Mouse (Mus musculus) embryo, embryonic 11 days (tissue): ENCODE data around the gene Btn1a1.
A peak's percentile ranks its signal among the peaks of the same experiment; 100 is the strongest.

Experiments
- DNase-seq: peaks from one replicate; pipeline ENCODE4 v3.0.0-alpha.2; 2015

Gene Btn1a1

DNA sequence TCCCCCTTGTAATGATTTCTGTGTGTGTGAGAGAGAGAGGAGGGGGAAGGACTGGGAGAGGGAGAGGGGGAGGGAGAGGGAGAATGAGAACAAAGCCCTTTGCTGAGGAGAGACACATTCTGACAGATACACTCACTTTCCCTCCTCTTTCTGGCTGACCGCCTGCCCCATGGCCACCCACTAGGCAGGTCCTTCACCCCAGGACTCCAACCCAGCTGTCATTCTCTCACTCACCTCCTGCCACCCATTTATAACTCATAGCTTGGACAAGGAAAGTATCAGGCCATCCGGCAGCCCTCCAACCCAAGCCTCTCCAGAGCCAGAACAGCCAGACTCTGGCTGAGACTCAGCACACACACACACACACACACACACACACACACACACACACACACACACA is 10.0 kb upstream of the Btn1a1 start:
- DNase-seq, result no peak

DNA sequence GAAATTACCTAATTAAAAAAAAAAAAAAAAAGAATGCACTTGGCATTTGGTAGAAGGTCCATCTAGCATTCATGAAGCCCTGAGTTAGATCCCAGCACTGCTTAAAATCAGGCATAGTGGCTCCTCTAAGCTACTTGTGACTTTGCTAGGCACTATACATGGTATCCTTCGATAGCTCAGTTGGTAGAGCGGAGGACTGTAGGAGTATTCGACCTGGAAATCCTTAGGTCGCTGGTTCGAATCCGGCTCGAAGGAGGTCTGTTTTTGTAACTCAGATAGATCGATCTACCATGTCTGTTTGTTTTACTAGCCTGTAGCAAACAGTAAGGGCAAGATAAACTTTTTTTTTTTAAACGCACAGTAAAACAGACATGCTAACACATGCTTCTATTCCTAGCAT is 1.2 kb upstream of the Btn1a1 start:
- peak; percentile 84 for DNase-seq

DNA sequence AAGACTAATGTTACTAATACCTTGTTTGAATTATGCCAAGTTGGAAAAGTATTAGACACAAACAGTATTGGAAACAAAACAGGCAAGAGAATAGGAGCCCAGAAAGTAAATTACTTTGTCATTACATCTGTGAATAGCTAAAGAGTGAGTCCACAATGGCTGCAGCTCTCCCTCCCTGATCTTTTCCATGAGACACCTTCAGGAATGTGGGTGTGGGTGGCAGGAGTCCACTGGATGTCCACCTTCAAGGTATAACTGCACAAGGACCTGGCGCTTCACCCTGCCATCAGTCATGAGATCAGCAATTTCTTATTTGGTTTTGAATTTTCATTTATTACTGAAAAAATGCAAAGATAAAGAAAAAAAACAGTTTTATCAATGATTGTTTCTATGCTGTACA is 605 bp upstream of the Btn1a1 start:
- no peak for DNase-seq

DNA sequence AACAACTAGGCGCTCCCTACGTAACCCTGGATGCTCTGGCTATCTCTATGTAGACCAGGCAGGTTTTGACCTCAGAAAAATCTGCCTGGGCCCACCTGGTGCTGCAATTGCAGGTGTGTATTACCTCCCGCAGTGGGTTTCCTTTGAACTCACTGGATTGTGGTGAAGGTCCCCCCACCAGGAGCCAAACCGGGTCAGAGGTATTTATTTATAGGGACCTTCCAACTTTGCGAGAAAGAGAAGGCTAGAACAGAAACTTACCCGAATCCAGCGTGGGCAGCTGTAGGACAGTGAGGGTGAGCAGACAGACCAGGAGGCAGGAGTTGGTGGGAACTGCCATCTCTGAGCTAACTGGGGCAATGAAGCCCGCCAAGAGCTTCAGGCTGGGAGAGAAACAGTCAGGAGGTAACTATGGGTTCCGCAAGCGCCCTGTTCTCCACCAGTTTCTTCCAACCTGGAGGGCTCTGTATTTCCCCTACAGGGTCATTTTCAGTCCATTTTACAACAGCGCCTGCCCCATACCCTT is 797 bp downstream of the Btn1a1 start:
- peak; percentile 43 for DNase-seq

DNA sequence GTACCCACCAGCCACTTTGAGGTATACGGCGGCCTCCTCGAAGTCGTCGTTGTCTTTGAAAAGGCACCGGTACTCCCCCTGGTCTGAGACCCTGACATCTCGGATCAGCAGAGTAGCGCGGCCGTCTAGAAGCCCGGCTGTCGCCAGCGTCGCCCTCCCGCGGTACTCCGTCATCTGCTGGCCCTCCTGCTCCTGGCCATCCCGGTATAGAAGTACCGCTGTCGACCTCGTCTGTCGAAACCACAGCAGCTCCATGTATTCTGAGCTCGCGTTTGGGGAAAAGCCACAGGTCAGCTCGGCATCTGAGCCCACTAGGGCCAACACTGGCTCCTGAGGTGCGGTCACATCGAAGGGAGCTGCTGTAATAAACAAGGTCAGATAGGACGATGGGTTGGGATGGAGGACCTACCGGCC is 1.5 kb downstream of the Btn1a1 start:
- peak; percentile 66 for DNase-seq

DNA sequence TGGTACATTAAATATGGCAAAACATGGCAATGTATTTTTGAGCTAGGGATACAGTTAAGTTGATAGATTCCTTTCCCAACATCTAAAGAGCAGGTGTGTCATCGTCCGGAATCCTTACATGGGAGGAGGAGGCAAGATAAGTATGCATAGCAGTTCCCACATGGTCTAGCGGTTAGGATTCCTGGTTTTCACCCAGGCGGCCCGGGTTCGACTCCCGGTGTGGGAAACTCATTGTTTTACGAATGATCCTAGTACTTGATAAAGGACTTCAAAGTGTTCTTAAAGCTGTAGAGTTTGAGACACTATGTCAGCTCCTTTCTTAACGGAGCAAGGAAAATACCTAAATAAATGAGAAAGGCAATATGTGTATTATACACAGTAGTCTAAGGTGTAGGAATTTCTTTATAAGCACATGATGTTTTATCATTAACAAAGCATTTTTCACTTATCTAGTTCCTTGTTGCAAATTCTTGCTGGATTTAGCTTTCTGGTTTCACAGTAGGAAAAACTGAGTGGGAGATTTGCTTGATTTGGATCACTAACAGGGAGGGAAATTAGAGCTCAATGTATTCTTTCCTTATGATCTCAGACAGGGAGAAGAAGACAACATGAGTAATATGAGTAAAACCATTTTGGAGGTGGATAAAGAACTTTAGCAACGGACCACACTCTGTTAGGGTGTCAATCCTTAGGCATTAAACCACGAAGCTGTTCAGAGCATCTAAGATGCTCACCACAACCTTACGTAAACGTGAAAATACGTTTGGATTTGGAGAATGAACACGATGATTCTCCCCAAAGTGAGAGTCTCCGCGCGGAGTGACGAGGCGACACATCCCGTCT is 2.1 kb downstream of the Btn1a1 start:
- peak; percentile 86 for DNase-seq

DNA sequence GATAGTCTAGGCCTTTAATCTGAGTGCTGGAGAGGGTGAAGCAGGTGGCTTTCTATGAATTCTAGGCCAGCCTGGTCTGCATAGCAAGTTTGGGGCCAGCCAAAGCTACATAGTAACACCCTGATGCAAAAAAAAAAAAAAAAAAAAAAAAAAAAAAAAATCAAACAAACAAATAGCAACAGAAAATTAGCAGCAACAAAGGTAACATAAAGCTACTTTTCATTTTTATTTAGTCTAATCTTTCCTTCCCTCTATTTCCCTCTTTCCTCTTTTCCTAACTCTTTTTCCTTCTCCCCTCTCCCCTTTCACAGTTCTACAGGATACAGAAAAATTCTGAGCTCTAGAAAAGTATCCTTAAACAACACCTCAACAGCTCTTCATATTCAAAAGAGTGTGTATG is 3.0 kb downstream of the Btn1a1 start:
- no peak for DNase-seq

DNA sequence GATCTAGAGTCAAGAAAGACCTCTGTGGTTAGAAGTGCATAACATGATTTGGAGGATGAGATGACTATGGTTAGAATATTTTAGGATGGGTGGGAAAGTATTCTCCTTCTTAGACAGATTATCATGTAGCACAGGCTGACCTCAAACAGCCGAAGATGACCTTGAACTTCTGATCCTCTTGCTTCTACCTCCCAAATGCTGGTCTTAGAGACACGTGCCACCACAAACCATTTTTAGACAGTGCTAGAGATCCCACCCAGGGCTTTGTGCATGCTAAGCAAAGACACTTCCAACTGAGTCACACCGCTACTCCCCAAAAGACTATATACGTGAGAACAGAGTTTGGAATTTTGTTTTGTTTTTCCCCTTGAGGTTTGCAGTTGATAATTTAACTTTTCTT is 3.6 kb downstream of the Btn1a1 start:
- no peak for DNase-seq

DNA sequence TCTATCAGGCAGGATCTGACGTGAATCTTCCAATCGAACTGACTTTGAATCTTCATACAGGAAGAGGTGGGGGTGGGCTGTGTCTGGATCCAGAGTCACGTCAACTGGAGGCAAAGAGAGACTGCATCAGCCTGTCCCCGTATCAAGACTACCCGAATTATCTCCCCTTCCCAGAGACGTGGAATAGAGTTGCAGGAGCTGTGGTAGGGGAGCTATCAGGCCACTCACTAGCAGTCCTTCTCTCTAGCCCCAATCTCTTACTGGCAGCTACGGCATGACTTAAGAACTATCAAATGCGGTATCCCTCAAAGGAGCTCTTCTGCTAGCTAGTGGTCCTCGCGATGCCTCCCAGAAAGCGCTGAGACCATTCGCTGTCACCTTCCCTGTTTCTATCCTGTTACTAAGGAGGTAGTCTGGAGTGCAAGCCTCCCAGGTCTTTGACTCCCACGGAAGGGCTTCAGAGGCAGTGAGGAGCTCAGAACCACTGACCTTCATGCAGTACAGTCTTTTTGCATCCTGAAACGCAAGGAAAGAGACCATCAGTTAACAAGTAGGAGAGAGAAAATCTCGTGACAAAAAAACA is 6.3 kb downstream of the Btn1a1 start:
- DNase-seq, result no peak

DNA sequence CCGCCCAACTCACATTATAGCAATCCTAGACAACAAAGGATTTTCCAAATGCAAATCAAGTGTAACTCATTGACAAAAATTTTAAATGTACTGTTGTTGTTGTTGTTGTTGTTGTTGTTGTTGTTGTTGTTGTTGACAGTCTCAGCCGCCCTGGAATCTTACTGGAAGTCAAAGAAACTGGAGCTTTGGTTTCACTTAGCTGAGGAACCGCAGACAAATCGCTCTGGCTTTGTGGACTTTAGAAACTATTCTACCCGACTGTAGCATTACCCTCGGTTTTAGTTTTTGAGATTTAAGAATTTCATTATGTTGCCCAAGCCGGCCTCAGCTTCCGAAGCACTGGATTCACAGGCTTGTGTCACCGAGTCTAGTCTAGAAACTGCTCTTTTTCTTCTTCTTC is 11.8 kb downstream of the Btn1a1 start:
- no peak for DNase-seq

DNA sequence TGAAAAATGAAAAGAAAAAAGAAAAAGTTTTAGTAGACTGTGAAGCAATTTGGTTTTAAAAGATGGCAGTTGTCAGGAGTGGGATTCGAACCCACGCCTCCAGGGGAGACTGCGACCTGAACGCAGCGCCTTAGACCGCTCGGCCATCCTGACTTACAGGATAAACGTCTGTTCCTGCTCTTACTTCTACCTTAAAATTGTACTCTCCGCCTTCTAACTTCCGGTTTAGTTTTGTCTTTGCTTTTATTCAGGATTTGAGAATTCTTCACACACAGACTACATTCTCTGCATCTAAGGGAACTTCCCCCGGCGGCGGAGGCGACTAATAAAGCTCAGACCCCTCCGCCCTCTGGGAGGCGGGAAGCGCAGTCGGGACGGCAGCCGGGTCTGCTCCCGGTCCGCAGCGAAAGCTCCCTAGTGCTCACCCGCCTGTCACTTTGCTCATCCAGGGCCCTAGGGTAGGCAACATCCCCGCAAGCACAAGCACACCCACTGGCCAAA is 12.3 kb downstream of the Btn1a1 start:
- peak; percentile 87 for DNase-seq

DNA sequence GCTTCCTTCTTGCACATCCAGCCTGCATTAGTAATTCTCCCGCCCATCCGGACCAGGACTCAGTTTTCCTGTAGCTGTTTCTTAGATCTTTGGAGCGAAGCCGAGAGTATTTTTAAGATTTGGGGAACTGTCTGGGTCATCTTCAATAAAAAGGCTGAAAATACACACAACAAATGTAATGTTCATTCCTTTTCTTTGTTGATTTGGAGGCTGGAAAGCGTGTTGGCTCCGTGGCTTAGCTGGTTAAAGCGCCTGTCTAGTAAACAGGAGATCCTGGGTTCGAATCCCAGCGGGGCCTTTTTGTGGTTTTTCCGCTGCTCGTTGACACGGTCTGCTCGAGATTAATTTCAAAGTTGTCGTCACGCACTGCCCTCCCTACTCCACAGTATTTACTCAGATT is 15.3 kb downstream of the Btn1a1 start:
- DNase-seq, result peak; percentile 93

DNA sequence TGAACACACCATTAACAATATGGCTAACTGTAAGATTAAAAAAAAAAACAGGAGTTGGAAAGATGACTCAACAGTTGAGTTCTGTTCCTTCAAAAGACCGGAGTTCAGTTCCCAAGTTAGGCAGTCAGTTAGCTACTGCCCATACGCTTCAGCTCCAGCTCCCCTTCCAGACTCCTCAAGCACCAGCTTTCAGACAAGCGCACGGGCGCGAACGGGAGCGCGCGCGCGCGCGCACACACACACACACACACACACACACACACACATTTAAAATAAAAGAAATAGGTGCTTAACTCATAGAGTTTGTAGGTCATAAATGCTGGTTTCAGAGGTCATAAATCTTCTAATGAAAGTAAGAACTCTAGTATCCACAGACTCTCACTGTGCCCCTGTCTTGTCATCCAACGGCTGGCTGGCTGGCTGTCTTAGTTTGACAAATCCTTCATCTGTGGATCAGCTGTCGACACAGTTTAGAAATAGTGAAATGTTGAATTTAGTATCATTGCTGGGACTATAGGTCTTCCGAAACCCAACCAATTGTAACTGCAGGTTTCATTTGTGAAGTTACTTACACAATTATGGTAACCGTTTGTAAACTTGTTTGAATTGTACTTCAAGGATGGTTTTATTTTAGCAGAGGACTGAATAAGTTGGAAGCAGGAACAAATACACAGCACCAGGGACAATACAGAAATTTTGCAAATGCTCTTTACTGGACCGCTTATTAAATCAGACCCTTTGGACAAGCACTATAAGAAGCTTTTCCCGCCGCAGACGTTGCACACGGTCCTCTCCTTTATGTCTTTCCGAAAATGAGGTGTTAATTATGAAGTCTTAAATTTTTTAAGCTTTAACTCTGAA is 16.2 kb downstream of the Btn1a1 start:
- DNase-seq, result peak; percentile 89

DNA sequence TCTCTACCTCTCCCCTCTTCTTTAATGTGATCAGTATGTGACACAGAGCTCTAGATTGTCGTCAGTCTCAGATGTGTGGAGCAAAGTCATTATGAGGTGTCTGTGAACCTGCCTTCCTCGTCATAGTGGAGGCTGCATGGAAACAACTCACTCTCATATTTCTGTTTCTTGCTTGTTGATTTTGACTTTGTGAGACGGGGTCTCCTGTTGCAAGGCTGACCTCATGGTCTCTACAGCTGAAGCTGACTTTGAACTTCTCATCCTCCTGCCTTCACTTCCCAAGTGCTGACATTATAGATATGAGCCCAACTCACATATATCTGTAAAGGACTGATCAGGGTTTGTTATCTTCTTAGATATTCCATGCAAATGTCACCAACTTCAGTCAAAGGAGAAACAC is 16.9 kb downstream of the Btn1a1 start:
- DNase-seq, result no peak

DNA sequence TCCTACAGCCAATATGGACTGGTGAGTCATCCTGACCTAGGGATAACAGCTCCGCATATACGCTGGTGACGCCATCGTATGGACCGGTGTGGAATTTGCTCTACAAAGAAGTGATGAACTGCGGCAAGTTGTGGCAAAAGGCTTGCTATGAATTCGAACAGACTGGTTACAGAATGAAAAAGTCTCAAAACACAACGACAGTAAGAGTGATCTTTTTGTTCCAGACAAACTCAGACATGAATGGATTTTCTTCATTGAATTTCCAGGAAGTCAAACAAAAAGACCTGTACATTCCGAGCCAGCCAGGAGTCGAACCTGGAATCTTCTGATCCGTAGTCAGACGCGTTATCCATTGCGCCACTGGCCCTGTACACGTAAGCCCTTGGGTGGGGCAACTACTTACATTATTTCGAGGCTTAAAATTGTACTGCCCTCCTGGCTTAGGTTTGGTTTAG is 19.2 kb downstream of the Btn1a1 start:
- DNase-seq, result peak; percentile 89

DNA sequence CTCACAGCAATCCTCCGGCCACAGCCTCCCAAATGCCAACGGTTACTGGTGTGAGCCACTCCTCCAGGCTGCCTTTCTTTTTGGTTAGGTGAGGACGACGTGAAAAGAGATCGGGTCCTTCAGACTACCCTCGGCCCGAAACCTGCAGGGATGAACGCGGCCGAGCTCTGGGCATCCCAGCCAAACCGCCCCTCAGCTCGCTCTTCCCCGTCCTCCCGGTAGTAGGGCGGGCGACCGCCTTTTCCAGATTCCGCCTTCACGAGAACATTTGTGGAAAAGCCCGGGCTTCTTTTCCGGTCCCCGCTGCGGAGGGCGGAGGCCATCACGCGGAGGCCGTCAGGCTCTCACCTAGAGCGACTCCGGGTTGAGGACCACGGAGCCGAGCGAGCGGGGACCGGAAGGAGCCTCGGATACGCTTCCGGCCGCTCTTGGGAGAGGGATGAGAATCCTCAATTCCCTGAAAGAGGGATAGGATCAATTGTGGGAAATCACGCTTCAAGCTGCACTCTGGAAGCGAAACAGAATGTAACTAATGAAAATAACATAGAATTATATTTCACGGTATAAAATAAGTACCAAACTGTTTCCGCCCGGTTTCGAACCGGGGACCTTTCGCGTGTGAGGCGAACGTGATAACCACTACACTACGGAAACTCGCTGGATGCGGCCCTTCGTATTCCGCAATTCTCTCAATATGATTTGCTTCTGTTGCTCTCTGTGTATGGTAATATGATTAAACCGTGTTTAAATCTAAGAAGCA is 20.0 kb downstream of the Btn1a1 start:
- peak; percentile 96 for DNase-seq

DNA sequence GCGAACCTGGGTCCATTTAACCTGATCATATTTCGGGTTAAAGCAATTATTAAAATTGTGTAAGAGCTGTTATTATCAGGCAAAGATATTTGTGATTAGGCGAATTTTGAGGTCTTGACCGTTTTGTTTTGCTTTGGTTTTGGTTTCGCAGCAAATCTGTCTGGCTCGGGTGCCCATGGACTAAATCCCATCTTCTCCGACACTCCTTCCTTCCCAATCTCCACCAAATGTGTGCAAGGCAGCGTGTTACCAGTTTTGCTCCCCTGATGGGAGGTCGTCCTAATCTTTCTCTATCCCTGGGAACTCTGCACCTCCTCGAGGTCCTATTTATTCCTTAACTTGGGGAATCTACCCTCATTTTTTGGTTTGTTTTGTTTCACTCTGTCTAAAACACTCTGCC is 20.5 kb downstream of the Btn1a1 start:
- no peak for DNase-seq

DNA sequence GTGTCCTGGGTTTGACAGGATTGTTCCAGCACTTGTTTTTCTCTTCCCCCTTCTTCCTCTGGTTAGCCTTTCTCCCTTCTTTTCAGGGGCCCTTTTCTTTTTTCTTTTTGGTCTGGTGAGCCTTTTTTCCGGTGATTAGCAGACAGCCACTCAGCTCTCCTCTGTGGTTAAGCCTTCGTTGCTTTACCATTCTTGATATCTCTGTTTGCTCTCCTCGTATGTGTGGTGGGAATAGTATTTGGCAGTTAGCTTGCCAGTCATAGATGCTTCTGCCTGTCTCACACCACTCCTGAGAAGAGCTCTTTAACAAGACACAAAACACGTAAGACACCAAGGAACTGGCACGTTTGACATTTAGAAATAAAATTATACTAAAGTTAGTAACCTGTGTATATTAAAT is 21.2 kb downstream of the Btn1a1 start:
- no peak for DNase-seq

DNA sequence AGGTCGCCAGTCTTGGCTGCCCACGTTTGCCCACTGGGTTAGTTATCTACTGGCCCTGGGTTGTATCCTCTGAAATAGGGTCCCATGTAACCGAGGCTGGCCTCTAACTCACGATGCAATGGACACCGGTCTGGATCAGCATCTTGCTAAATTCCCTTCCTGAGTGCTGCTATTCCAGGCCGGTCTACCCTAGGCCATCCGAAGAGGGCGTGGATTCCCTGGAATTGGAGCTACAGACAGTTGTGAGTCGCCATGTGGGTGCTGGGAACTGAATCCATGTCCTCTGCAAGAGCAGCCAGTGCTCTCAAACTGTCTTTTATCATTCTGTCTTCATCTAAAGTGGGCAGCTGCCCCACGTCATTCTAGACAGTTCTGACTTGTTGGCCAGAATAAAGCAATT is 25.8 kb downstream of the Btn1a1 start:
- no peak for DNase-seq

DNA sequence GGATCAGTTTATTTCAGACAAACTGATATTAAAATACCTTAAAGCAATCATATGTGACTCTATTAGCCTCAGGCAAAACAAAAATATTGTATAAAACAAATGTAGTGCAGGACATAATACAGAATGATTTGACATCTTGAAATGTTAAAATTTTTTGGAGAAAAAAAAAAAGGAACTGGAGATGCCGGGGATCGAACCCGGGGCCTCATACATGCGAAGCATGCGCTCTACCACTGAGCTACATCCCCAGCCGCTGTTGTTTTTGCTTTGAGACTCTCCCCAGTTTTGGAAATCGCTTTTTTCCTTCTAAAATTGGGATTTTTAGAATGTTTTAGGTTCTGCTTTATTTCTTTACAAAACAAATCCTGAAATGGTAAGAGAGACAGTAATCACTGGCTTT is 27.2 kb downstream of the Btn1a1 start:
- DNase-seq, result peak; percentile 73

DNA sequence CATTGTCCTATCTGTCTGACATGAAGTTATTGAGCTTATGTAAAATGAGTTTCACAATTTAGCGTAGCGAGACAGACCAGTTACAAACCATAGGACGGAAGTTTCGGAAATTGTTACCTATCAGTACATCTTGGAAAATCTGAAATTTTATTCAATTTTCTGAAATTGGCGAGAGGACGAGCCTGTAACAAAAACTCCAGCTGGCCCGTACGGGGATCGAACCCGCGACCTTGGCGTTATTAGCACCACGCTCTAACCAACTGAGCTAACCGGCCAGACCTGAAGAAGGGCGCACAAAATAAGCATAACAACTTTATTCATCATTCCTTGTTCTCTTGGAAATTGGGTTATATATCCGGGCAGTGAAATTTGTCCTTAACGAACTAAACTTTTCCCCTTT is 27.8 kb downstream of the Btn1a1 start:
- peak; percentile 88 for DNase-seq
